Mouse (Mus musculus): ENCODE measurements at regions not wholly inside any gene's neighbourhood (a gene's known extent, or its start where the extent isn't known, plus 50 kb on each side); places are given as distances from the start of the nearest gene placed in this dataset.

DNA sequence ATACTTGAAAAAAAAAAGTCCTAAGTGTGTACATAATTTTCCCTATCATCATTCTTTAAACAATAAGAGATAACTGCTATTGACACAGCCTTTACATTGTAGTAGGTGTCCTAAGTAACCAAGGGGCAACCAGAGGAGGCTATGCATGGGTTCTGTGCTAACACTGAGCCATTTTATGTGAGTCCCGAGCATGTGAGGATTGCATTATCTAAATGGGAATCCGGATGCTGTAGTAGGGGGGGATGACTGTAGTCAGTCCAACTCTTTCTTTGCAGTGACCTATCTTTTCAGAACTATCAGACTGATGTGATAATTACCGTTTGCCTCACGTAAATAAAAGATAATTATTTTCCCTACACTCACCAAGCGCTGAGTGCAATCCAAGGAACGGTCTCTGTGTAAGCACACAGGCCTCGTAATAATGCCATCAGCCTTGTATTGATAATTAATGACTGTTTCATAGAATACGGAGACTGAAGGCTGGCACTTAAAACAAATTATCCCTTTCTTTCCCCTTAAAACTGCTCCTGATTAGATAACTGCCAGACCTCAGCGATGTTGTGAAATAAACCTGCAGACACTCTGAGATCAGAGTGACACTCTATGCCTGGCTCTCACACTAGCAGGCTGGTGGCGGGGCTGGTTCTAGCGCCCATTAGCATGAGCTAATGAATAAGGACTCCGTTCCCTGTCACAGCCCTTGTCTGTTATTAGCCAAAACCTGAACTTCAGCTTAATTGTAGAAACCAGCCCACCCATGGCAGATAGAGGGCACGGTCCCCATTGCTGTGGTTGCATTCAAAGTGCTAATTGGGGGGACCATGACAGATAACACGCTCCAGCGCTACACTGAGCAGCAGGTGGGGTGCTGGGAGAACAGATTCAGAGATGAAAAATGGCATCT lies 165.4 kb downstream of the Cd83 start:
- TF ChIP-seq GATA1 (IDR thresholded peaks at IDR 0.05; ENCODE audit: low read length) (no peak), TAL1 (IDR thresholded peaks at IDR 0.05; ENCODE audit: low read length) (no peak)

Measured in erythroblast, embryonic 14.5 days (primary cell).